15 mouse cellular contexts compared by ENCODE assay signal in genomic region chr5:128176234-128176633, GRCm38 (mm10).
"Had no signal": no experiment of that assay in that cellular context is flagged by ENCODE, and none has a peak within 500 bp of the region (broad histone marks: within the 10 kb centered on the region; RNA-seq: fewer than 3 reads in every experiment).

No protein-coding gene starts in this region.

- H3K27ac ChIP-seq: neural tube, embryonic 15.5 days; stomach, embryonic 15.5 days; stomach, postnatal 0 days had no signal

- H3K9me3 ChIP-seq: neural tube, embryonic 15.5 days; stomach, embryonic 15.5 days had no signal

- H3K4me2 ChIP-seq: neural tube, embryonic 15.5 days; stomach, embryonic 15.5 days had no signal

- H3K4me1 ChIP-seq: neural tube, embryonic 15.5 days; stomach, embryonic 15.5 days had no signal

- H3K36me3 ChIP-seq: neural tube, embryonic 15.5 days; stomach, embryonic 15.5 days had no signal

- DNase-seq: retina, postnatal 1 day; right cerebral cortex, adult 18-20 months; right cerebral cortex, postnatal 14 days; right cerebral cortex, postnatal 25 days; right cerebral cortex, postnatal 4 days; spleen, adult 18-20 months; thymus, adult 18-20 months; thymus, adult 2 months; thymus, postnatal 14 days; thymus, postnatal 25 days; thymus, postnatal 36 days; thymus, postnatal 4 days had no signal

- H3K9ac ChIP-seq: neural tube, embryonic 15.5 days; stomach, embryonic 15.5 days had no signal

- H3K4me3 ChIP-seq: neural tube, embryonic 15.5 days; stomach, embryonic 15.5 days had no signal

- H3K27me3 ChIP-seq: neural tube, embryonic 15.5 days; stomach, embryonic 15.5 days had no signal
